Mouse (Mus musculus) CH12.LX (cell line): ENCODE measurements around the gene Uchl1.

Experiments used
- CTCF ChIP-seq, 2 experiments: IDR thresholded peaks in 1 of 2; conservative IDR thresholded peaks in 1 of 2; 2 replicates each; pipeline ENCODE4 v1.5.1; 2011 to 2012; ENCODE audit warnings: low read depth in 2 of 2, low read length in 2 of 2, improper control_type of control experiment in 1 of 2, inconsistent platforms in 1 of 2, mild to moderate bottlenecking in 1 of 2, moderate library complexity in 1 of 2
- ELF1 ChIP-seq: IDR thresholded peaks from 2 replicates; pipeline ENCODE4 v1.6.1; 2014; ENCODE audit warnings: low read depth, mild to moderate bottlenecking, inconsistent platforms, low read length, improper control_type of control experiment
- MAZ ChIP-seq: IDR thresholded peaks from 2 replicates; pipeline ENCODE4 v1.6.1; 2012; ENCODE audit warnings: low read depth, mild to moderate bottlenecking, inconsistent platforms, low read length, improper control_type of control experiment, moderate library complexity
- NELFE ChIP-seq: IDR thresholded peaks from 2 replicates; pipeline ENCODE4 v1.6.1; 2011; ENCODE audit warnings: low read depth, low read length, improper control_type of control experiment
- POLR2A ChIP-seq: IDR thresholded peaks from 2 replicates; pipeline ENCODE4 v1.6.1; 2011; ENCODE audit warnings: low read depth, mild to moderate bottlenecking, improper control_type of control experiment, low read length
- POLR2AphosphoS2 ChIP-seq: IDR thresholded peaks from 2 replicates; pipeline ENCODE4 v1.6.1; 2011; ENCODE audit warnings: low read depth, low read length, improper control_type of control experiment
- SIN3A ChIP-seq: IDR thresholded peaks from 2 replicates; pipeline ENCODE4 v1.6.1; 2012; ENCODE audit warnings: low read length, improper control_type of control experiment, inconsistent platforms
- SMC3 ChIP-seq: IDR thresholded peaks from 2 replicates; pipeline ENCODE4 v1.6.1; 2011; ENCODE audit warnings: low read depth, low read length, improper control_type of control experiment
- ZMIZ1 ChIP-seq: IDR thresholded peaks from 2 replicates; pipeline ENCODE4 v1.6.1; 2012; ENCODE audit warnings: low read depth, mild to moderate bottlenecking, inconsistent platforms, low read length, improper control_type of control experiment

GRCm38 (mm10) chr5:66707859-66708258 lies 32.0 kb downstream of the Uchl1 start:
- TF ChIP-seq CTCF (conservative IDR thresholded peaks at IDR 0.05 in 1 of 2, IDR thresholded peaks at IDR 0.05 in 1 of 2; ENCODE audit: low read depth in 2 of 2, low read length in 2 of 2): no peak
- TF ChIP-seq ELF1: no peak
- no peak for TF ChIP-seq SIN3A
- no peak for TF ChIP-seq POLR2A
- no peak for TF ChIP-seq SMC3
- TF ChIP-seq ZMIZ1: no peak
- TF ChIP-seq POLR2AphosphoS2: no peak
- TF ChIP-seq NELFE: no peak
- no peak for TF ChIP-seq MAZ
